Mouse (Mus musculus) E14TG2a.4 (cell line): Measurements from ENCODE around the gene Sub1.

Experiments
- CTCF ChIP-seq: conservative IDR thresholded peaks from 2 replicates; pipeline ENCODE4 v1.5.1; 2014; ENCODE audit warnings: low read length
- NANOG ChIP-seq: IDR thresholded peaks from 2 replicates; pipeline ENCODE4 v1.6.1; 2014; ENCODE audit warnings: borderline replicate concordance, low read length, mixed read lengths
- POU5F1 ChIP-seq: IDR thresholded peaks from 2 replicates; pipeline ENCODE4 v1.6.1; 2014; ENCODE audit warnings: low read length, borderline replicate concordance

DNA sequence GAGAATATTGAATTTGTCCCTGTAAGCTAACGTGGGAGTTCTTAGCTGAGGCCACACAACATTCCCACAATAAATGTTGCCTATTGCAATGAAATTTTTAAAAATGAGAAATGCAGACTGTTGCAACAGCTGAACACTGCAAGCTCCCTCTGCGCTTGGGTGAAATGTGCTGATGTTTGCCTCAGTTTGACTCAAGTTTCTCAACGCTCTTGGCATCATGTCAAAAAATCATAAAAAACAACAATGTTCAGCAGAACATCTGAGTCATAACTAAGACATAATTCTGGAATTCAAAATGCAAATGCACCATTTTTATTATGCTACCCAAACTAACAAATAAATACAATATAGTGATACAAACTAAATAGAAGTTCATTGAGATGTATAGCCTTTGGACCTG is 37.1 kb downstream of the Sub1 start:
- no peak for TF ChIP-seq CTCF
- no peak for TF ChIP-seq NANOG
- TF ChIP-seq POU5F1: no peak
